Mouse (Mus musculus): Measurements from ENCODE around the gene Plekho2. TPM values are rescaled to one million over a fixed set of nuclear protein-coding genes. Genes with fewer than 3 reads are reported as not detected.

Plekho2 gene
- polyA plus RNA-seq, 1 experiment, result 67.0 TPM

DNA sequence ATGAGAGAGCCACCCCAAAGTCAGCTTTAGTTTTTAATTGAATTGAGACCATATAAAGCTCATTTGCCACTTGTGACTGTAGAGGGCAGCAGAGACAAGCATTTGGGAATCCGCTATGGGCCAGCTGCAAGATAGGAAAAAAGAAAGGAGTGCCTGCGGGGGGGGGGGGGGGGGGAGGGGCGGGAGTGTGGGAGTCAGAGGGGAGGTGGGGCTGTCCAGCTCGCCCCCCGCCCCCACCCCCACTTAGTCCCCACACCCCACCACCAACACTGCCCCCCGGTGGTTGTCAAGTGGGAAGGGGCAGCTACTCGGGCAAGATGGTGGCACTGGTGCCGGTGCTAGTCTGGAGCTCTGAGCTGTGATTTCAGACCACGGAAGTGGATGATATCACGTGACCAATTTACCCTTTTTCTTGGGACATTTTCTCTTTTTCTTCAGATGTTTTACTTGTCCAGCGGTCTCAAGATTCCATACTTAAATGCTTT is 19.0 kb upstream of the Plekho2 start:
- no peak overlapping the region; the same call in 1 of the 2 replicates for H3K4me3 ChIP-seq (ENCODE audit: control insufficient read depth, low read depth, low read length)
- H3K4me1 ChIP-seq (ENCODE audit: control insufficient read depth, insufficient read depth, low read length), result no peaks in the 10 kb centered on the region
- no peak for TF ChIP-seq POLR2A (IDR thresholded peaks at IDR 0.05; ENCODE audit: control insufficient read depth, low read depth, low read length)
- TF ChIP-seq CTCF (IDR thresholded peaks at IDR 0.05; ENCODE audit: control insufficient read depth, insufficient read depth, insufficient replicate concordance, low read depth, low read length), result no peak
- no peaks in the 10 kb centered on the region for H3K36me3 ChIP-seq (ENCODE audit: control insufficient read depth, insufficient read depth, low read length)
- no peak overlapping the region for H3K27ac ChIP-seq (ENCODE audit: control insufficient read depth, insufficient read depth, low read depth, low read length)
- no peaks in the 10 kb centered on the region for H3K27me3 ChIP-seq (ENCODE audit: control insufficient read depth, insufficient read depth, low read length)

DNA sequence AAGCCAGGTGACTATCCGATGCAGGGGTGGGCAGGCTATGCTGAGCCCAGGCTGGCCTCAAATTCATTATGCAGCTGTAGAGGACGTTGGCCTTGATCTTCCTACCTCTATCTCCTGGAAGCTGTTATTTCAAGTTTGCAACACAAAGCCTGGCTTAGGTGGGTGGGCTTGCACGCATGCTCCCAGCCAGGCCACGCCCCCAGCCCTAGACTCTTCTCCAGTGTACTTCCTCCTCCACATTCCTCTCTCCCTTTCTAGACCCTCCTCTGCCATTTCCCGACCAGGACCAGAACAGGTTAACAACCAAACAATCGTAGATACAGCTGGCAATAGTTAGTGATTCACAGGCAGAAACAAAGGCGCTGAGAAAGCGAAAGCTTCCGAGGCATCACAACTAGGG is 13.8 kb upstream of the Plekho2 start:
- Histone ChIP-seq H3K36me3 (ENCODE audit: control insufficient read depth, insufficient read depth, low read length) (no peaks in the 10 kb centered on the region), H3K27me3 (ENCODE audit: control insufficient read depth, insufficient read depth, low read length) (no peaks in the 10 kb centered on the region), H3K4me1 (ENCODE audit: control insufficient read depth, insufficient read depth, low read length) (peaks cover 2% of the 10 kb centered on the region; the same call in 1 of the 2 replicates), H3K27ac (ENCODE audit: control insufficient read depth, insufficient read depth, low read depth, low read length) (no peak overlapping the region), H3K4me3 (ENCODE audit: control insufficient read depth, low read depth, low read length) (no peak overlapping the region)
- TF ChIP-seq CTCF (IDR thresholded peaks at IDR 0.05; ENCODE audit: control insufficient read depth, insufficient read depth, insufficient replicate concordance, low read depth, low read length), result no peak

DNA sequence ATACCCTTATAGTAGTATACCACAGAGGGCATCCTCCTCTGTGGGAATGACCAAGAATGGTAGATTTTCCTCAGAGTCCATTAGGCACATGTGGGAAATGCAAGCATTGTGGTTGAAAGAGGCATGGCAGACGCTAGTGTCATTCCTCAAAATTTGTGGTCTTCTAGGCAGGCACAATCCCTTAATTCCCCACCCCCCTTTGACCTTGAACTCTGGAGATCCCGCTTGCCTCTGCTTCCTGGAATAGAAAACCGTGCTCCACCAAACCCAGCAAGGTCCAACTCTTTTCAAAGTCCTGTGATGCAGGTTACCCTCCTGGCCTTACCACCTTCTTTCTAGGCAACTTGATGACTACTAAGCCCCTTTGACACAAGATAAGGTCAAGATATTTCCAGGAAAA is 12.9 kb upstream of the Plekho2 start:
- Histone ChIP-seq H3K4me3 (ENCODE audit: control insufficient read depth, low read depth, low read length) (no peak overlapping the region), H3K27me3 (ENCODE audit: control insufficient read depth, insufficient read depth, low read length) (no peaks in the 10 kb centered on the region), H3K4me1 (ENCODE audit: control insufficient read depth, insufficient read depth, low read length) (peaks cover 8% of the 10 kb centered on the region), H3K36me3 (ENCODE audit: control insufficient read depth, insufficient read depth, low read length) (no peaks in the 10 kb centered on the region), H3K27ac (ENCODE audit: control insufficient read depth, insufficient read depth, low read depth, low read length) (no peak overlapping the region)
- TF ChIP-seq CTCF (IDR thresholded peaks at IDR 0.05; ENCODE audit: control insufficient read depth, insufficient read depth, insufficient replicate concordance, low read depth, low read length), result no peak
- no peak for TF ChIP-seq POLR2A (IDR thresholded peaks at IDR 0.05; ENCODE audit: control insufficient read depth, low read depth, low read length)

DNA sequence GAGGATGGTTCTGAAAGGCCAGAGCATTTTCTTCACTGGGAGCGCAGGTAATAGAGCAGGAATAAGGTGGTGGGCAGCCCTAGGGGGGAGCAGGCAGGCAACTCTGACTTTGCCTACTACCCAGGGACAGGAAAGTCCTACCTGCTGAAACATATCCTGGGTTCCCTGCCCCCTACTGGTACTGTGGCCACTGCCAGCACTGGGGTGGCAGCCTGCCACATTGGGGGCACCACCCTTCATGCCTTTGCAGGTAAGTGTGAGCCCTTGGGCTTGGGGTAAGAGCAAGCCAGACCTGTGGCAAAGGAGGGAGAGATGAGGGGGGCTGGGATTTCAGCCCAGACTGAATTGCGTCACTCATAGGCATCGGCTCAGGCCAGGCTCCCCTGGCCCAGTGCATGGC is 9.3 kb upstream of the Plekho2 start:
- no peak overlapping the region for H3K27ac ChIP-seq (ENCODE audit: control insufficient read depth, insufficient read depth, low read depth, low read length)
- no peaks in the 10 kb centered on the region for H3K27me3 ChIP-seq (ENCODE audit: control insufficient read depth, insufficient read depth, low read length)
- TF ChIP-seq CTCF (IDR thresholded peaks at IDR 0.05; ENCODE audit: control insufficient read depth, insufficient read depth, insufficient replicate concordance, low read depth, low read length) (no peak), POLR2A (IDR thresholded peaks at IDR 0.05; ENCODE audit: control insufficient read depth, low read depth, low read length) (no peak)
- H3K4me3 ChIP-seq (ENCODE audit: control insufficient read depth, low read depth, low read length), result no peak overlapping the region
- H3K36me3 ChIP-seq (ENCODE audit: control insufficient read depth, insufficient read depth, low read length), result no peaks in the 10 kb centered on the region
- H3K4me1 ChIP-seq (ENCODE audit: control insufficient read depth, insufficient read depth, low read length), result peaks cover 19% of the 10 kb centered on the region

DNA sequence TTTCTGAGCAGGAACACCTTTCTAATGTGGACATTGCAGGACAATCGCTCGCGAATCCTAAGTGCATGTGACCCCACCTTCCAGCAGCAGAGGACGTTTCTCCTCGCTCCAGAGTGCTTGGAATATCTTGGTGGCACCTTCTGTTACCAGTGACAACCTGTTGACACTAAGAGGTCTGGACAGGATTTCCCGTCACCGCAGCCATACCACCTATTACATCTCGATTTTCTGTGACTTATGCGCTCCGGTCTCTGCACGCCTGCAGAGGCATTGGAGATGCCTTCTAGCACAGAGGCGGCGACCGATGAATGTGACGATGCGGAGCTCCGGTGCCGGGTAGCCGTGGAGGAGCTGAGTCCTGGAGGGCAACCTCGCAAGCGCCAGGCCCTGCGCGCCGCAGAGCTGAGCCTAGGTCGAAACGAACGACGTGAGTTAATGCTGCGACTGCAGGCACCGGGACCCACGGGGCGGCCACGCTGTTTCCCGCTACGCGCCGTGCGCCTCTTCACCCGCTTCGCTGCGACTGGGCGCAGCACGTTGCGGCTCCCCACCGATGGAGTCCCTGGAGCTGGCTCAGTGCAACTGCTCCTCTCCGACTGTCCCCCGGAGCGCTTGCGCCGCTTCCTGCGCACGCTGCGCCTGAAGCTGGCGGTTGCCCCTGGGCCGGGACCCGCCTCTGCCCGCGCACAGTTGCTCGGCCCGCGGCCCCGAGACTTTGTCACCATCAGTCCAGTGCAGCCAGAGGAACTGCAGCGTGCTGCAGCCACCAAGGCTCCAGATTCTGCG is 7.9 kb upstream of the Plekho2 start:
- H3K27ac ChIP-seq (ENCODE audit: control insufficient read depth, insufficient read depth, low read depth, low read length), result no peak overlapping the region
- TF ChIP-seq CTCF (IDR thresholded peaks at IDR 0.05; ENCODE audit: control insufficient read depth, insufficient read depth, insufficient replicate concordance, low read depth, low read length) (no peak), POLR2A (IDR thresholded peaks at IDR 0.05; ENCODE audit: control insufficient read depth, low read depth, low read length) (0 out of 2 replicates have a peak, but pooled peaks have one; percentile 24)

DNA sequence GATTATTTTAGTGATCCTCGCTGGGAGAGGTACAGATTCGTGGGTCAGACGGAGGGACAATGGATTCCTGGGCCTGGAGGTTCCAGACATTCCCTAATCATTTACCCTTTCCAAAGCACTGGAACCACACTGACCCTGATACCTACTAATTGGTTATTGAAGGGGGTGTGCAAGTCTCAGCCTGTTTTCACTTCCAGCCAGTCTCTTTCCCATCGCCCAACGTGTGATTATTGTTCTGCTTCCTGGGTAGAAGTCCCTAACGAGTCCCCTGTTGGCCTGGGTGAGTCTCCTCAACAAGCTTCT is 7.4 kb upstream of the Plekho2 start:
- no peak overlapping the region for H3K27ac ChIP-seq (ENCODE audit: control insufficient read depth, insufficient read depth, low read depth, low read length)

More for the DNA sequence above, 7.9 kb upstream of the Plekho2 start:
- Histone ChIP-seq H3K27me3 (ENCODE audit: control insufficient read depth, insufficient read depth, low read length) (no peaks in the 10 kb centered on the region), H3K4me1 (ENCODE audit: control insufficient read depth, insufficient read depth, low read length) (peaks cover 19% of the 10 kb centered on the region), H3K36me3 (ENCODE audit: control insufficient read depth, insufficient read depth, low read length) (no peaks in the 10 kb centered on the region), H3K4me3 (ENCODE audit: control insufficient read depth, low read depth, low read length) (peak overlapping the region; percentile 77)

DNA sequence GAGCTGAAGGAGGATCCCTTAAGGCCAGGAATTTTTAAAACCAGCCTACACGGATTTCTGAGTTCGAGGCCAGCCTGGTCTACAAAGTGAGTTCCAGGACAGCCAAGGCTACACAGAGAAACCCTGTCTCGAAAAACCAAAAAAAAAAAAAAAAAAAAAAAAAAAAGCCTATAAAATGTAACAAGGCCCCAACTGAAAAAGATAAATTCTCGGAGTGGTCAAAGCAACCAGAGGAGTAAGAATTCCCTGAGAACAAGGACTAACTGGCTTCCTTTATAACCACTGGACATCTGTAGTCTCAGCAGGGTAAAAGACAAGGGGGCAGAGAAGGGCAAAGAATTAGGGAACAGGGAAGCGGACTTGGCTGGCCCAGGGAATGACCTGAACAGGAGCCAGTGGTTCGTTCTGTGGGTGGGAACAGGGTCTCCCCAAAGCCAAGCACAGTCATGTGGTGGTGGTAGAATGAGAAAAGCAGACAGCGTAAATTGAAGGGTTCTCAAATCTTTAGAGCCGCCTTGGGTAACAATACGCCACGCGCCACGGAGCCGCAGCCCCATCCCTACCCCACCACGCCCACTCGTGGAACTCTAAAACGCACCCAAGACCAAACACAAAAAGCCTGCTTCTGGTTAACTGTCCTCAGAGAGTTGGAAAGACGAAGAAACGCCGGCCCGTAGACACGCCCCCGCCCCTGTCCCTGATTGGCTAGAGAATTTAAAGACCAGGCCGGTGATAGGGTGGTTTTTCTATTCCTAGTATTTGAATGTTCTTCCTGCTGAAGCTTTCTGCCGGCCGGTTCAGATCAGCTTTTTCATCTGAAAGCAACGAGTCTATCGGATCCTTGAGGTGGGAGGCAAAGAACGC is 6.8 kb upstream of the Plekho2 start, which contains the start of gene Pif1:
Pif1 (plus strand) TSS at position 755 of the 864 bp plus-strand sequence.
- Histone ChIP-seq H3K4me3 (ENCODE audit: control insufficient read depth, low read depth, low read length) (peak within 1 kb of the TSS; percentile 77), H3K27me3 (ENCODE audit: control insufficient read depth, insufficient read depth, low read length) (no peaks in the 10 kb centered on the region), H3K36me3 (ENCODE audit: control insufficient read depth, insufficient read depth, low read length) (no peaks in the 10 kb centered on the region), H3K27ac (ENCODE audit: control insufficient read depth, insufficient read depth, low read depth, low read length) (peak within 1 kb of the TSS; percentile 3; the same call in 1 of the 2 replicates), H3K4me1 (ENCODE audit: control insufficient read depth, insufficient read depth, low read length) (peaks cover 19% of the 10 kb centered on the region)
- TF ChIP-seq POLR2A (IDR thresholded peaks at IDR 0.05; ENCODE audit: control insufficient read depth, low read depth, low read length) (peak; percentile 37; the same call in 1 of the 2 replicates), CTCF (IDR thresholded peaks at IDR 0.05; ENCODE audit: control insufficient read depth, insufficient read depth, insufficient replicate concordance, low read depth, low read length) (no peak)

More for the DNA sequence above, 7.4 kb upstream of the Plekho2 start:
- Histone ChIP-seq H3K4me3 (ENCODE audit: control insufficient read depth, low read depth, low read length) (peak overlapping the region; percentile 77), H3K36me3 (ENCODE audit: control insufficient read depth, insufficient read depth, low read length) (no peaks in the 10 kb centered on the region), H3K4me1 (ENCODE audit: control insufficient read depth, insufficient read depth, low read length) (peaks cover 19% of the 10 kb centered on the region), H3K27me3 (ENCODE audit: control insufficient read depth, insufficient read depth, low read length) (no peaks in the 10 kb centered on the region)
- no peak for TF ChIP-seq CTCF (IDR thresholded peaks at IDR 0.05; ENCODE audit: control insufficient read depth, insufficient read depth, insufficient replicate concordance, low read depth, low read length)
- TF ChIP-seq POLR2A (IDR thresholded peaks at IDR 0.05; ENCODE audit: control insufficient read depth, low read depth, low read length), result no peak

Measured in testis, adult 2 months (tissue).